Mouse (Mus musculus) forebrain, embryonic 13.5 days (tissue): ENCODE results near the gene Cela1. TPM values are rescaled to one million over a fixed set of nuclear protein-coding genes. Genes with fewer than 3 reads are reported as not detected.

Experiments used
- ATAC-seq: fragments of 200-750 bp; cut with Nextera tagmentation; 2 replicates; pipeline ENCODE4 v1.8.0; 2017
- H3K27ac ChIP-seq: fragments of 300-500 bp; sonication (generic); 2 replicates; pipeline ENCODE4 v1.5.1; 2015; ENCODE audit warnings: inconsistent platforms, mild to moderate bottlenecking, moderate library complexity
- H3K27me3 ChIP-seq: fragments of 300-500 bp; sonication (generic); 2 replicates; pipeline ENCODE4 v1.6.1; 2015; ENCODE audit warnings: mild to moderate bottlenecking, inconsistent platforms
- H3K36me3 ChIP-seq: fragments of 300-500 bp; sonication (generic); 2 replicates; pipeline ENCODE4 v1.6.1; 2015; ENCODE audit warnings: mild to moderate bottlenecking, inconsistent platforms; ENCODE audit not compliant: poor library complexity, severe bottlenecking
- H3K4me1 ChIP-seq: fragments of 300-500 bp; sonication (generic); 2 replicates; pipeline ENCODE4 v1.6.1; 2015; ENCODE audit warnings: inconsistent platforms
- H3K4me2 ChIP-seq: fragments of 300-500 bp; sonication (generic); 2 replicates; pipeline ENCODE4 v1.6.1; 2015; ENCODE audit warnings: inconsistent platforms, mild to moderate bottlenecking, moderate library complexity
- H3K4me3 ChIP-seq: fragments of 300-500 bp; sonication (generic); 2 replicates; pipeline ENCODE4 v1.5.1; 2015; ENCODE audit warnings: mild to moderate bottlenecking, inconsistent platforms
- H3K9ac ChIP-seq: fragments of 300-500 bp; sonication (generic); 2 replicates; pipeline ENCODE4 v1.6.1; 2015; ENCODE audit warnings: mild to moderate bottlenecking, inconsistent platforms
- H3K9me3 ChIP-seq: fragments of 300-500 bp; sonication (generic); replicated peaks from 2 replicates; pipeline ENCODE4 v1.6.1; 2016; ENCODE audit warnings: inconsistent platforms
- WGBS: fragments of 180-500 bp; shearing (Covaris S2); methylation state at CpG from one replicate; pipeline ENCODE4 v1.1.7; 2015; 5-methylcytosine and 5-hydroxymethylcytosine counted together
- microRNA-seq: library from miRNA; unstranded; fragments of <30 nt; microRNA quantifications from one replicate; pipeline ENCODE4, GENCODE M21; 2016
- polyA plus RNA-seq: library from polyadenylated mRNA; unstranded; fragments of >200 nt; fragmentation: Nextera tagmentation; extraction: Ambion mirVana; gene quantifications from 2 replicates; pipeline ENCODE4 v1.2.1, GENCODE M21; 2015

Cela1 gene
- polyA plus RNA-seq, 1 experiment from 2014 or later = 1.2 TPM

DNA sequence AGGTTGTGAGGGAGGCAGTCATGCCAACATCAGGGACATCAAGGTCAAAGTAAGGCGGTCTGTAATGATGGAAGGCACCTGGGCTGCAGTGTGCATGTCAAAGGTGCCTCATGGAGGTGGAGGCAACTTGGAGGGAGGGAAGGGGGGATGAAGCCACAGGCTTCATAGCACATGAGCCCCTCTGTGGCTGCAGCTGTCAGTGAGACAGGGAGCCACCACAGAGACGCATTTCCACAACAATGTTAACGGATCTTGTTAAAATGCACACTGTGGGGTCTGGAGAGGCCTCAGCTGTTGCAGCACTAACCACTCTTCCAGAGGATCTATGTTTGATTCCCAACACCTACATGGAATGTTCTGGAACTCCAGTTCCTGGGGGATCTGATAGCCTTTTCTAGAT lies 57.6 kb downstream of the Cela1 start:
- H3K36me3 ChIP-seq = no peaks in the 10 kb centered on the region
- ATAC-seq = no peak
- no peak overlapping the region for H3K9ac ChIP-seq
- H3K4me2 ChIP-seq = no peak overlapping the region
- peaks cover 27% of the 10 kb centered on the region for H3K27me3 ChIP-seq
- no peaks in the 10 kb centered on the region for H3K9me3 ChIP-seq
- no peak overlapping the region for H3K4me3 ChIP-seq
- 0 out of 2 replicates have a peak, but pooled peaks cover 7% of the 10 kb centered on the region for H3K4me1 ChIP-seq
- no peak overlapping the region for H3K27ac ChIP-seq
- WGBS = 53% methylated on average over 3 of the region's 3 CpGs

DNA sequence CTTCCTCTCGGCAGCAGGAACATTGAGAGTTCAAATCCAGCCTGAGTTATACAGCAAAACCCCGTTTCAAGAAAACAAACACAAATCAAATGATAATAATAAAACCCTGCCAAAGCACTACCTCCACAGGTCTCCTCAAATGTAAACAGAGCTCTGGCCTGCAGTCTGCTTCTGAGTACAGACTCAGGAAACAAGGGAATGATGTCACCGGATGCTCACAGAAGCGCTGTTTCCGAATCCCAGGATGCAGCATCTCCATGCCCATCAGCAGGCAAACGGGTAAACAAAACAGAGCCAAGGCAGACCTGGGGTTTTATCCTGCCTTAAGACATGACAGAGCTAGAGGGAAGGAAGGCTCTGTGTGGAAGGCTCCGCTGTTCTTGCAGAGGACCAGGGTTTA lies 58.9 kb downstream of the Cela1 start:
- Histone ChIP-seq H3K9me3 (no peaks in the 10 kb centered on the region), H3K4me1 (0 out of 2 replicates have a peak, but pooled peaks cover 7% of the 10 kb centered on the region), H3K9ac (no peak overlapping the region), H3K36me3 (no peaks in the 10 kb centered on the region), H3K27me3 (peaks cover 16% of the 10 kb centered on the region), H3K4me2 (no peak overlapping the region), H3K27ac (no peak overlapping the region), H3K4me3 (no peak overlapping the region)
- 62% methylated on average over 7 of the region's 7 CpGs for WGBS
- no peak for ATAC-seq

DNA sequence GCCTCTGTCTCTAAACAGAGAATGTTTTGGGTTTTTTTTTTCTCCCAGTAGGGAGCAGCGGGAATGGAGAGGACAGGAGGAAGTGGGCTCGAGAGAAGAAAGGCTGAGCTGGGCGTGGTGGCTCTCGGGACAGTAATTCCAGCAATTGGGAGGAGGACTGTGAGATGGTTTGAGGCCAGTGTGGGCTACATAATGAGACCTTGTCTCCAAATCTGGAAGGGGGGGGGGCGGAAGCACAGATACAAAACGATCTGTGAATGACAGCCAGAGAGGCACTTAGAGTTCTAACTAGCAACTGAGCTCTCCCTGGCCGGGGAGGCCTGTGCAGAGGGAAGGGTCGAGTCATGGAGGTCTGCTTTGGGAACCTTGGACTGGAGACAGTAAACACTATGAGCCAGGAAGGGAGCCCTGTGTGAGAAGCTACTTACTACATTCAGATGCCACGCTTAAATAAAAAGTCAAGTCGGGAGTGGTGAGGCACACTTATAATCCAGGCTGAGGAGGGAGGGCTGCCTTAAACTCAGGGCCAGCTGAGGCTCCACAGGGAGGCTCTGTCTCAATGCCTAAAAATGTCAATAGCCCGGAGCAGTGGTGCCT lies 59.8 kb downstream of the Cela1 start:
- 3% methylated on average over 10 of the region's 11 CpGs for WGBS
- no peaks in the 10 kb centered on the region for H3K9me3 ChIP-seq
- H3K27me3 ChIP-seq = peaks cover 11% of the 10 kb centered on the region; the same call in 1 of the 2 replicates
- no peak overlapping the region for H3K27ac ChIP-seq
- no peaks in the 10 kb centered on the region for H3K36me3 ChIP-seq
- no peak overlapping the region for H3K4me2 ChIP-seq
- no peak overlapping the region for H3K9ac ChIP-seq
- H3K4me3 ChIP-seq = no peak overlapping the region
- ATAC-seq = no peak
- H3K4me1 ChIP-seq = 0 out of 2 replicates have a peak, but pooled peaks cover 7% of the 10 kb centered on the region

DNA sequence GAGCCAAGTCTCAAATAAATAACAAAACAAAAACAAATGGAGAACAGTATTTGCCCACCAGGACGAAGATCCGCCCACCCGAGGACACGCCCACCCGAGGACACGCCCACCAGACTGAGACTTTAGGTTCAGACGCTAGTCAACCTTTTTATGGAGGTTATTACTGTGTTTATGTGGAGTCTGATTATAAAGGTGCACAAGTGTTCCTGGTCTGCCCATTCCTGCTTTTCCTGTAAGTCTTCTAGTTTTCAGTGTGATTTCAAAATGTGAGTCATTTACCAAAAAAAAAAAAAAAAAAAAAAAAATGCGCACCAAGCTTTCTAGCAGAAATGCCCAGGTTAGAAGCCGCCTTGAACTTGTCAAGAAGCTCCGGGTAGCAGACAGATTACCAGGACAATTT lies 60.4 kb downstream of the Cela1 start:
- Histone ChIP-seq H3K4me3 (no peak overlapping the region), H3K4me2 (no peak overlapping the region), H3K4me1 (0 out of 2 replicates have a peak, but pooled peaks cover 7% of the 10 kb centered on the region), H3K9ac (no peak overlapping the region), H3K36me3 (no peaks in the 10 kb centered on the region), H3K9me3 (no peaks in the 10 kb centered on the region), H3K27me3 (peaks cover 5% of the 10 kb centered on the region; the same call in 1 of the 2 replicates), H3K27ac (no peak overlapping the region)
- 18% methylated on average over 10 of the region's 10 CpGs for WGBS
- ATAC-seq = no peak

DNA sequence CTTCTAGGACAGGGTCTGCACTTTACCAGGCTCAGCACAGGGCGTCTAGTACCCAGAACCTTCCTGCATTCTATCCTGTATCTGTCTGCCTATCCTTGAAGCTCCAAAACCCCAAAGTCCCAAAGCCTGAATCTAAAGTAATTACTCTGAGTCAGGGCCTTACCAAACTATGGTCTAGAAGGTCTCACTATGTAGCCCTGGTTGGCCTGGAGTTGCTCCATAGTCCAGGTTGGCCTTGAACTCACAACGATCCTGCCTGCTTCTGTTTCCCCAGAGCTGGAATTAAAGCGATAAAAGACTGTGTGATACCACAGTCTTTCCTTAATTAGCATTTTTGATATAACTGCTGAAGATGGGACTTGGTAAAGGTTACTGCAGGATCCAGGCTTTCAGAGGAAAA lies 63.3 kb downstream of the Cela1 start:
- H3K27ac ChIP-seq = no peak overlapping the region
- whole genome bisulfite sequencing = 80% methylated on average over 3 of the region's 3 CpGs
- peaks cover 23% of the 10 kb centered on the region for H3K36me3 ChIP-seq
- H3K4me2 ChIP-seq = no peak overlapping the region
- no peaks in the 10 kb centered on the region for H3K9me3 ChIP-seq
- no peak overlapping the region for H3K9ac ChIP-seq
- no peaks in the 10 kb centered on the region for H3K27me3 ChIP-seq
- H3K4me1 ChIP-seq = 0 out of 2 replicates have a peak, but pooled peaks cover 7% of the 10 kb centered on the region
- H3K4me3 ChIP-seq = no peak overlapping the region
- ATAC-seq = no peak

Small RNA genes lying within 50 kb of the gene (microRNA-seq; reads per million reads assigned to microRNA genes)
- gene Mir6961 = not detected

Other genes with a start within 250 kb of the Cela1 start
- gene Letmd1, start 218.9 kb downstream of the Cela1 start, polyA plus RNA-seq = 44.7 and 50.3 TPM in 2 replicates
- 34.7 and 39.2 TPM in 2 replicates for gene Csrnp2, start 192.4 kb downstream of the Cela1 start, polyA plus RNA-seq
- 35.2 and 38.3 TPM in 2 replicates for gene Tfcp2, start 135.9 kb downstream of the Cela1 start, polyA plus RNA-seq
- gene Pou6f1, start 87.9 kb downstream of the Cela1 start, polyA plus RNA-seq = 36.4 and 37.5 TPM in 2 replicates
- 190 and 192 TPM in 2 replicates for gene Dazap2, start 72.6 kb downstream of the Cela1 start, polyA plus RNA-seq
- gene Smagp, start 51.0 kb downstream of the Cela1 start, polyA plus RNA-seq = 1.7 and 2.1 TPM in 2 replicates
- 1.3 and 1.7 TPM in 2 replicates for gene Bin2, start 18.4 kb downstream of the Cela1 start, polyA plus RNA-seq
- 0.06 and 0.10 TPM in 2 replicates for gene Galnt6, start 41.5 kb upstream of the Cela1 start, polyA plus RNA-seq
- 17.1 and 19.5 TPM in 2 replicates for gene Slc4a8, start 73.8 kb upstream of the Cela1 start, polyA plus RNA-seq
- 13.3 and 17.1 TPM in 2 replicates for gene Scn8a, start 181.9 kb upstream of the Cela1 start, polyA plus RNA-seq